Mouse (Mus musculus) urinary bladder, adult 18-20 months (tissue): ENCODE results near the gene Nectin1.
A peak's percentile ranks its signal among the peaks of the same experiment; 100 is the strongest.

Source experiments
- DNase-seq, 2 experiments: peaks; one replicate each; pipeline ENCODE4 v3.0.0; 2022; ENCODE audit warnings: low spot score in 2 of 2, mixed read lengths in 2 of 2

The Nectin1 gene

DNA sequence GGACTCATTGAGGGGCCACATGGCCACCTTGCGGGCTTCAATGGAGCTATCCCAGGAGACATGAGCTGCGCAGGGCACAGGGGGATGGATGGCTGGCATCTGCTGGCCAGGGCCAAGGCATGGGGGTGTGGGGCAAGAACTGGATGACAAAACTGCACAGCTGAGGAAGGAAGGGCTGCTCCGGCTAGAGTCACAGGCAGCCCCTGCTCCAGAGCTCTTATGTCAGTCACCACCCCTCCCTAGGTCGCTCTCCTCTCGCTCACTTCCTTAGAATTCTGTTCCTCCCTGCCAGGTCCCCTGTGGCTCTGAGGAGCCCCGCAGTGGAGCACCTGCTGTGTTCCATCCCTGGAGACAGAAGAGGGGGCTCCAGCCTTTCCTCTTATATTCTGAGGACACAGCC is 63.8 kb downstream of the Nectin1 start:
- DNase-seq: no peak

DNA sequence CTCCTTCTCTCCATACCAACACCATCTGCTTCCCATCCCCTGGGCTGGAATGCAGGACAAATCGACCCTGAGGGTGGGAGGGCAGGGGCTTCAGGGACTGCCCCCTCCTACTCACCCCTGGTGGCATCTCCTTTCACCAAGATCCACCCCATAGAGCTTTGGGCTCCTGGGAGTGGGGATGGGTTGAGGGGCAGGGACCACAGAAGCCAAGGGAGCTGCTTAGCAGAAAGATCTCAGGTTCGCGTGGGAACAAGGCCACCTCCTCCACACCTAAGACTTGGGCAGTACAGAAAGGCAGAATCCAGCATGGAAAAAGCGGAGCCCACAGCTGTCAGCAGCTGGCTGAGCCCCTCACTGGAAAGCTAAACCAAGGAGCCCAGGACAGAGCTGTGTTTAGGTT is 64.3 kb downstream of the Nectin1 start:
- no peak for DNase-seq

DNA sequence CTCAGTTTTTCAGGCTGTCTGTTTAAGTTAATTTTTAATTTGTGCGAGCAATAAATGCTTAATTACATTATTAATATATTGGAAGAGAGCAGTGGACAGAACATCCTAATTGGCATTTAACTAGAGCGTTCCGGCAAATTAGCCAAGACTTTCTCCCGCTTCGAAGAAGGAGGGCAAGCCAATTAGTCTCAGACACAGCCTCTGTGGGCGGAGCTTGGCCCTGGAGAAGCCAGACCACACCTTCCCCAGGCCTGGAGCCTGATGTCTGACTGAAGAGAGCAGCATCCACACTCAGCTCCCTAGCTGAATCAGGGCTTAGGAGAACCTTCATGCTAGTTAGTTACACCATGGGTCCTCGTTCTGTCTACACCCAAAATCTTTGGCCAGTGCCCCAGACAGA is 64.8 kb downstream of the Nectin1 start:
- no peak for DNase-seq

DNA sequence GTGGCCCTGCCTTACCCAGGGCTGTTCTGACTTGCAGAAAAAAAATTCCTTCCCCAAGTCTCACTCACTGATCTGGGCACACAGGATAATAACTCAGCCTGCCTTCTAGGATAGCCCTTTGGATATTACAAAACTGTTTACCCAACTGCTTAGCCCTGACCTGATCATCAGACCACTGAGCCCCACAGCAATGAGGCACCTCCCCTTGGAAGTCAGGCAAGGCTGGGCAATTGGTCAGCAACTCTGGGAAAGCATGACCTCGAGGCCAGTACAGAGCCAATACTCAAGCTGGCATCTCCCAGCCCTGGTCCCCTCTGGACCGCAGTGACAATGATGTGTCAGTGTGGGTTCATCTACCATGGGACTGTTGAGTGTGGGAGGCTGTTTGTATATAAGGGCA is 69.4 kb downstream of the Nectin1 start:
- no peak for DNase-seq

DNA sequence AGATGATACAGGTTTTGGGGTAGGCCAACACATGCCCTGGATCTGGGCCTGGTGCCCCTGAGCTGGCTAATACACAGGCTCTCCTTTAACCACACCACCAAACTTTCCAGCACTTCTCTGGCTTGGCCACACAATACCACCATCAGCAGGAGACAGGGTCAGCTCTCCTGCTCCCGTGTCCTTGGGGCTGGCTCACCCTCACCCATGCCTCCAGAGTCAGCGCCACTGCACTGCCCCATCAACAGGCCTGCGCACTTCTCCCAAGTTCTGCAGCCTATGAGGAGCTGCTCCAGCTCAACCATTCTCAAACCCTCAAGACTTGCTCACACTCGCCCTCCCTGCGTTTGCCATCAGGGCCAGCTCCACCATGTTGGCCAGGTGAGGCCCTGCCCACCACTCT is 78.4 kb downstream of the Nectin1 start:
- no peak for DNase-seq

DNA sequence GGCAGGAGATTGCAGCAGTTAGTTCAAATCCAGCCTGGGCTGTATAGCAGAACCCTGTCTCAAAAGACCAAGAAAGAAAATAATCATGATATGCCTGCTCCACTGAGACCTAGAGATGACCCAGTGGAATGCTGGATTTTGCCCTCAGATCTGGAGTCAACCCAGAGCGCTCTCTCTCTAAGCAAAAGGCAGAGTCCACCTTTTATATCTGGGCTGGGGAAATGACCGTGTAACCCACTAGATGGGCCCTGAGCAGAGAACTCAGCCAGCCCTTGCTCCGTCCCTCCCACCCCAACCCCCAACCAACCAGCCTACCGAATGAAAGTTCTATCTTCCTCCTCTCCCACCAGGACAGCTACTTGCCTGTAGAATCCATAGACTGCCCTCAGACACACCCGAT is 81.4 kb downstream of the Nectin1 start:
- DNase-seq: no peak

DNA sequence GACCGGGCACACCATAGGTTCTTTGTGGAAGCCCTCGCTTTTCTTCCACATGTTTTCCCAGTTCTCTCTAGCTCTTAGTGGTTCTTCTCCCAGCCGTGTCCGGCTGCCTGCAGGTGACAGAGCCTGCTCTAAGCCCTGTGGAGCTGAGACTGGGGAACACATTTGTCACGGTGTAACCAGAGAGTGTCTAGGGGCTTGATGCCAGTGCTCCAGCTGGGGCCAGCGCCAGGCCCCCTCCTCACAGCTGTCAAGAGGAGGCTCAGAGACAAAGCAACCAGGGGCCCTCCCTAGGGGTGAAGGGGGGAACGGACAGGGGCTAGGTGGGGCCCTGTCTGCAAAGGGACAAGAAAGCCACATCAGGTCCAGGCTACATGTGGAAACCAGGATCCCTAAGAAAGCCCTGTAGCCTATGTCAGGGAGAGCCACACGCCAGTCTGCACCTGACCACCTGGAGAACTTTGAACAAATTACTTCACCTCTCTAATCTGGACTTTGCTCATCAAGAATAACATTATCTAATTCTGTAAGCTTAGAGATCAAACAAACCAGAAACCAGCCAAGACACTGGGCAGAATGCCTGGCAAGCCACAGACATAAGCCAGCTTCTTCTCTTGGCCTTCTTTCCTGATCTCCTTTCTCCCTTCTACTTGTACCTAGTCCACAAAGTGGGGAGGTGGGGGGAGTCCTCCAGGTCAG is 82.9 kb downstream of the Nectin1 start:
- no peak for DNase-seq

DNA sequence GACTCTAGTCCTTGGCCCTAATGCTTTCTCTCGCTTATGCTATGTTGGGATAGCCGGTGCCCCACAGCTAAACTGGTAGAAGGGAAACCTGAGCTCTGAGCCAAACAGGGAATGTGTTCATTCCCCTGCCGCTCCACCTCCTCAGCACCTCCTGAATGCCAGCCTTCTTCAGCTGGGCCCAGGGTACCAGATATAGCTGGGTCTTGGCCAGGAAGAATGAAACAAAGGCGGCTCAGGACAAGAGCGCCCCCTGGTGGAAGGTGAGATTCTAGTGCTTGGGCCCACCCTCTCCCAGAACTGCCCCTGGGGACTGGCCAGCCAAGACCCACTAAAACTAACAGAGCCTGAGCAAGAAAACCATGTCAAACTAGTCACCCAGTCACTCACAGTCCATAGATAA is 83.8 kb downstream of the Nectin1 start:
- peak; percentile 20 to 65 for DNase-seq

DNA sequence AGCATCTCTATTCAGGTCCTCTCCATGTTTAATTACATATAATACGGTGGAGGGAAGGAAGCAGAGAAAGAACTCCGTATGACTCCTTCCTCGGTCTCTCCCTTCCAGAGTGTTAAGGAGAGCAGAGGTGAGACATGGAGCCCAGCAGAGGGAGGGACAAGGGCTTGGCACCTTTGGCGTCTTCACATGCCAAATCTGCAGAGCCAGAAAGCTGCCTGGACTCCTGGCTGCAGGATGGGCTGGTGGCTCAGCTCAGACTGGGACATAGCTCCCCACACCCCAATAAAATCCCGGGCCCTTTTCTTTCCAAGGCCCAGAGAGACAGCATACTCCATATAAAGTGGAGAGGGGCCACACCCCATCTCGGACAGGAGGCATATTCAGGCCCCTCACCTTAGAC is 85.2 kb downstream of the Nectin1 start:
- no peak for DNase-seq

DNA sequence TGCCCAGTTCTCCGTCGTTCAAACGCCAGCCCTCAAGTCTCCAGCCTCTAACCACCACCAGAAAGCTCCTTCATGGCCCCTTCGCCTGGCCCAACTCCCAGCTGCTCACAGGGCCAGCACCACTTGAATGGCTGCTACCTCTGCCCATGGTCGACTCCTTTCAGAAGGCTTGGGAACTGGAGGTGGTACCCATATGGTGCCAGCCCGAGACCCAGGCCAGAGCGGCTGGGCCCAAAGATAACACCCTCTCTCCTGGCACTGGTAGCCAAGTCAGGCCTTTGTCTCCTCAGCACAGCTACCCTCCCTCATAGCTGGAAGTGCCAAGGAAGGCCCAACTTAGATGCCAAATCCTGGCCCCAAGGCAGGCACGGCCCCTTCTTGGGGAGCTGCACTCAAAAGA is 89.4 kb downstream of the Nectin1 start:
- DNase-seq: no peak

DNA sequence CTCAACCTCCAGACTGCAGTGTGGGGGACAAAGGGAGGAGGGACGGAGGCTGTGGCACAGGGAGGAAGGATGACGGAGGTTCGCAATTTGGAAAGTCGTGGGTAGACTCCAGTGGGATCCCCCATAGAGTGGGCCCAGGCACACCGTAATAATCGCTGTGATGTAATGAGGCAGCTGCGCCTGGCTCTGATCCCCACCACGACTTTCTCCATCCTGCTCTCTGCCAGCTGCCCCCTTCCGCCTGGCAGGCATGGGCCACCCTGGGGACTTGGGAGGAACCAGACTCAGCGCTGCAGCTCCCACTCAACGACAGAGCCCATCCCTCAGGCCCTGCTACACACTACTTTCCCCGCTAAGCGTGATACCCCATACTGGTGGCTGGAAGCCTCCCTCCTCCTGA is 90.5 kb downstream of the Nectin1 start:
- DNase-seq: no peak

DNA sequence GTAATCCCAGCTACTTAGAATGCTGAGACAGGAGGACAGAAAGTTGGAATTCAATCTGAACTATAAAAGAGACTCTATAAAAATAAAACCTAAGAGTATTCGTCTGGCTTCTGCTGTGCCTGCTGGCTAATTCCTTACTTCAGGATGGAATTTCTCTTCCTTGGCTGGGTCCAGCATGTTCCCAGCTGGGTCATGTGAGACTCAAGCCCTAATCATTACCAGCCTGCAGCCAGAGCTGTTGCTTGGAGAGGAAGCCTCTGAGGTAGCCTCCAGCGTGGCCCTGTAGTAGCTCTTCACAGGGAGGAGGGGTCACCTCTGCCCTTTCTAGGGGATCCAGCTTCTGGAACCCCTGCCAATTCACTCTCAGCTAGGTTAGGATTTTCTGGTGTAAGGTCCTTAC is 94.8 kb downstream of the Nectin1 start:
- no peak for DNase-seq

DNA sequence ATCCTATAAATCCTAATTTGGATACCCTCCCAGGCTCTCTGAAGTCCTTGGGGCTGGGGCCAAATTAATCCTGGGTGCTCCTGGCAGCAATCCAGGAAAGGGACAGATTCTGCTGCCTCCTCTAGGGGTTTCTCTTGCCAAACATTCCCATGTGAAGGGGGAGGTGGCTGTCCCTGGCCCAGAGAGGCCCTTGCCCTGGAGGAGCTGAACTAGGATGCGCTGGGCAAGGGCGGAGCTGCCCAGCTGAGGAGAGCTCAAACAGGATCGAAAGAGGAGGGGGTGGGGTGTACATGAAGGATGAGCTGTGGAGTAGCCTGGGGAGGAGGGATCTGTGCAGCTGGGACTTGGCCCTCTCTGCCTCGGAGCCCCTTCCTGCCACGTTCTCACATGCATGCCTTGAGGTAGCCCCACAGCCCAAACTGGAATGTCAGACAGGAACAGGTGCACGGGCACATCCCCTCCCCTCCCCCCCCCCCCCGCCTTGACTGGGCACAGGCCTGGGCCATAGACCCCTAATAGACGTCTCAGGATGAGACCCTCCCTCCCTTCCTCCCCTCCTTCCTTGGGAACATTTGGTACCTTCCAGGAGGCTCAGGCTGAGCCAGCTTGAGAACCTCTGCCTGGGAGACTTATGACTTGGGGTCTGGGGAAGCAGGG is 99.3 kb downstream of the Nectin1 start:
- DNase-seq: no peak

DNA sequence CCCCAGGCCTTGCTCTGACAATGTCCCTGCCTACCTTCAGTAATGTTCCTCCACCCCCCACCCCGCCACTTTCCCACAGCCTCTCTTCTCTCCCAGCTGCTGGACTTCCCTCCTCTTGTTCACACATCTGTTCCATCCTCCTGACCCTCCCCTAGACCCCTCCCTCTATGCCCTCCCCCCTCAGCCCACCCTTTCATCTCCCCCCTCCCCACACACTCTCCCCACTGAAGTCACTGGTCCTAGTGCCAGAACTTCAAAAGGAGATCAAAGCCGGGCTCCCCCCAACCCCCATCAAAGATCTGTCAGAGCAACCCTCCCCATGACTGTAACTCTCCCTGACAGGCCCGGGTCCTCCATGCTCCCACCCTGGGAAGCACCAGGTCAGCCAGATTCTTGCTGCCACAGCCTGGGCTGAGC is 99.9 kb downstream of the Nectin1 start:
- no peak for DNase-seq

DNA sequence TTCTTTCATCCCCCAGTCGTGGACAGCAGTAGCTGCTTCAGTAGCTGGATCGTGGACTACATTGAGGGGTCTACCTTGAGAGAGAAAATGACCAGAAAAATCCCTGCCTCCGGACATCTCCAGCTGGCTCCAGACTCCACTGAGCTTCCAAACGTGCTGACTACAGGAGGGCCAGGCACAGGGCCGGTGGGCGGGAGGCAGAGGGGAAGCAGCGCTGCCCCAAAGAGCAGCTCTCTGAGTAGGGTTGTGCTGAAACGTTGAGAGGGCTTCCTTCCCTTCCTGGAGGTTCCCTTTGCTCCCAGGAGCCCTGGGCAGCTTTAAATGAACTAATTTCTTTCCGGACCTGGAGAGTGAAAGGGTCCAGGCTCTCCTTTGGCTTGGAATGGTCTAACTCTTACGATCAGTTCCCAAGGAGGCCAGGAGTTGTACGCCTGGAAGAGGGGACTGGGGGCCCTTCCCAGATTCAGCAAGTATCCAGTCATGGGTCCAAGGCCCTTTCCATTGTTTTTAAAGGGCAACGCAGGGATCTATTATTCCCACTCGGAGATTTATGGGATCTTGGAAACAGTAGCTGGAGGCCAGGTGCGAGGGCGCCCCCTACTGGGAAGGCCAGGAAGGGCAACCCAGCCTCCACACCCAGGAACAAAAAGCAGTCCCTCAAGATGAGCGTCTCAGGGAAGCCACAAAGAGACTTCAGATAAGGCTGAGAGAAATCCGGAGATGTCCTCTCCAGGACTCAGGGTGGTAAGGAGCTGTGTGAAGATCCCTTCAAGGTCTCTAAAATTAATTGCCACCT is 102.1 kb downstream of the Nectin1 start:
- no peak for DNase-seq

DNA sequence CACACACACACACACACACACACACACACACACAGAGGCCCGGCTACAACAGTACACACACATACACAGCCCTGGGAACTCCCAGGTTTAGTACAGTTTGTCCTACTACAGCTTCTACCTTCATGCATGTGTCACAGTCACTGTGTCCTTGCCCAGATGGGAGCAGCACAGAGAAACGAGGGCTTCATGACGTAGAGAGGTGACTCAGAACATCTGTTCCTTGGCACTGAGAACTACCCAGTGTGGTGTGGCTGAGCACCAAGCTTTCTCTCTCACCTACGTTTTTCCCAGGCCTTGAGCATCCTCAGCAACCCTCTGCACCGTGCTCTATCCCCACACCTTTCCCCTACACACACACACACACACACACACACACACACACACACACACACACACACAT is 104.1 kb downstream of the Nectin1 start:
- DNase-seq: no peak

DNA sequence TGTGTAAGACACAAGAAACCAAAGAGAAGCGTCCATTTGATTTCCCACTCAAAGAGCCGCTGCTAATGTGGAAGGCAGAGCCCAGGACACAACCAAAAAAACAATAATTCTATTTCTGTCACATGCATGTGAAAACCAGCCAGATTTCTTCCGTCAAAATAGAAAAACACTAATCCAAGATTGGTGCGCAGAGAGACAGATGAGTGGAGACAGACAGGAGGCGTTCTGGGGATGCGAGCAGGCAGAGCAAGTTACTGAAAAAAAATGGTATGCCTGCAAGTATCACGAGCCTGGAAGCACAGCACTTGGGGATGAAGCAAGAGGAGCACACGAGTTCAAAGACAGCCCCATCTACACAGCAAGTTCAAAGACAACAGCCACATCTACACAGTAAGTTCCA is 106.5 kb downstream of the Nectin1 start:
- DNase-seq: no peak

DNA sequence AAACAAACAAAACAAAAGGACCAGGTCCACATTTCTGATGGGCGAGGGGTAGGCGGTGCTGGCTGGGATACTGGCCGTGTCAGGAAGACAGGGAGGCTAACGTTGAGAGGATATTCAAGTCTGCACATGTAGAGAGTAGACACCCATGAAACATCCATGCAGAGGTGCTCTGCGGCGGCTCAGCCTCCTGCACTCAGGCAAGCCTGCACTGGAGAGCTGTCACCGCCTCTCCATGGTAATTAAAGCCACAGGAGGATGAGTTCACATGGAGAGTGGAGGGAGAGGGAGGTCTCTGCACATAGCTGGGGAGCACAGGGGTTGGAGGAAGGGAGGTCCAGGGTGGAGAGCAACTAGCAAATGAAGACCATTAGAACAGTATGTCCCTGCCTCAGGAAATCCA is 107.4 kb downstream of the Nectin1 start:
- no peak for DNase-seq

DNA sequence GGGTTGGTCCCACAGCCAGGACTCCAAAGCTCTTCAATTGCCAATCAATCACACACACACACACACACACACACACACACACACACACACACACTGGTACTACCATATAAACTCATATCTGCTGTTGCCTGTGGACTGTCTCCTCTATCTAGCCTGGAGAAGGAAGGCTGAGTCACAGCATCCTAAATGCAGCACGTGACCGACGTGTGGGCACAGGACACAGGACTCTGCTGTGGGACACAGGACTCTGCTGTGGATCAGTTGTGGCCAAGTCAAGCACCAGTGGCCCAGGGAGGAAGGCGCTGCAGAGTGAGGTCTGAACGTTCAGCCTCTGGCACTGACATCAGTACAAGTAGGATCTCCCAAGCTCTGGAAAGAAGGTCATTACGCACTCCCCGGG is 112.1 kb downstream of the Nectin1 start:
- no peak for DNase-seq
